Mouse (Mus musculus) cortical plate, adult 2 months (tissue): ENCODE measurements around the gene Hist2h2aa1.

Source experiments
- CTCF ChIP-seq: fragments of 200-500 bp; IDR thresholded peaks from 2 replicates; pipeline ENCODE4 v1.5.1; 2011; ENCODE audit warnings: mild to moderate bottlenecking, control low read depth, low read length; ENCODE audit not compliant: insufficient read depth; ENCODE audit errors: extremely low read depth
- POLR2A ChIP-seq: fragments of 200-500 bp; IDR thresholded peaks from 2 replicates; pipeline ENCODE4 v1.6.1; 2011; ENCODE audit warnings: mild to moderate bottlenecking, low read length, control low read depth; ENCODE audit not compliant: insufficient read depth; ENCODE audit errors: extremely low read depth

DNA sequence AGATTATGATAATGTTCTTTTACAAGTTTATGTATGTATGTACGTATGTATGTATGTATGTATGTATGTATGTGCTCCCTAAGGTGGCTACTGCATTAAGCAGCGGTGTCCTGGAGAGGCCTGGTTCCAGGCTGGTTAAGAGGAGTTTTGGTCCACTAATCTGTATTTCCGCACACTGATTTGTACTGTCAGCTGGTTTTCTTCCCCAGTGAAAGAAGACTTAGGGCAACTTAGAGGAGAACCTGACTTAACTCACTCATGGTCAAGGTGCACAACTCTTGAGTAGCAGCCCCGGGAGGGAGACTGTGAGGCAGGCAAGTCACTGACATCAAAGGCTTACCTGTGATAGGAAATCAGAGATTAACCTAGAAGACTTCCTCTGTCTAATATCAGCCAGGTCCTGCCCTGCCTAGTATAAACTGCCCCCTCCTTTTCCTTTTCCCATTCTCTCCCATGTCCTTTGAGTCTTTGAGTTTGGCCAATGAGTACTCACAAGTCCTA lies 8.4 kb upstream of the Hist2h2aa1 start:
- TF ChIP-seq CTCF (no peak), POLR2A (no peak)
